Mouse (Mus musculus) gastrocnemius, postnatal 14 days (tissue): ENCODE results near the gene Foxi3. TPM values are rescaled to one million over a fixed set of nuclear protein-coding genes. Genes with fewer than 3 reads are reported as not detected.

Experiments used
- DNase-seq: peaks from one replicate; pipeline ENCODE4 v3.0.0; 2021; ENCODE audit warnings: mixed read lengths
- intact Hi-C: fragments of 180-260 bp; cut with DNase I; formaldehyde crosslinking; loops from one replicate; pipeline ENCODE4 v1.15.1; 2025; ENCODE audit warnings: low total_unique reads
- total RNA-seq, 2 experiments: library from RNA; stranded (reverse); gene quantifications; 2 replicates each; pipeline ENCODE4 v1.2.3; 2021

The Foxi3 gene
- total RNA-seq, 2 experiments from 2014 or later: not detected

GRCm38 (mm10) chr6:70981036-70981435, 24.7 kb downstream of the Foxi3 start:
- intact Hi-C loops: no loop called here
- no peak for DNase-seq

DNA sequence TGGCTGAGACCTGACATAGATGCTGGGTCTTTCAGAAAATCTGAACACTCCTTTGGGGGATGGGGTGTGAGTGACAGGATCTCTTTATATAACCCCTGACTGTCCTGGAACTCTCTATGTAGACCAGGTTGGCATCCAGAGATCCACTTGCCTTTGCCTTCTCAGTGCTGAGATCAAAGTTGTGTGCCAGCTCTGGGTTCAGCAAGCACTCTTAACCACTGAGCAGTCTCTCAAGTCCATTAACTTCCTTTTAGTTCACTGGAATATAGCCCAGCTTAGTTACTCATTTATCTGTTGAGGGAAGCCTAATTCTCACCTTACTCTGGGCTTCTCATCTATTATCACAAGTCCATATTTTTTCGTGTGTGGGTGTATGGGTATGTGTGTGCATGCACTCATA, 26.1 kb downstream of the Foxi3 start:
- intact Hi-C loops: no loop called here
- DNase-seq: no peak

DNA sequence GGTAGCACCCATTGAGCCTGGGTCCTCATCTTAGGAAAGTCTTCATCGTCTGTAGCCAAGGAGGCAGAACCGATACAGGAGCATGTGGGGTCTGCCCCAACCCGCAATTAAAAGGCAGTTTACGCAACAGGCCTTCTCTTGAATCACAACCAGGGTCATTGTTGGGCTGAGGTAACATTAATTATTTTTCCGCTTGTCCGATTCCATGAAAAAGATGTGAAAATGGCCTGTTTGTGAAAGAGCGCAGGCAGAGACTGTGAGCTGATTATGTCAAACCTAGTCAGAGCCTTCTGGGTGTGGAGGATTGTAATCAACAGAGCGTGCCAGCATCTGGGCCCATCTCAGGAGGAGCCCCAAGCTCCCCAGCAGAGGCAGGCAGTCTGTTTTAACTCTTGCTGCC, 30.4 kb downstream of the Foxi3 start:
- intact Hi-C loops: no loop called here
- DNase-seq: no peak

DNA sequence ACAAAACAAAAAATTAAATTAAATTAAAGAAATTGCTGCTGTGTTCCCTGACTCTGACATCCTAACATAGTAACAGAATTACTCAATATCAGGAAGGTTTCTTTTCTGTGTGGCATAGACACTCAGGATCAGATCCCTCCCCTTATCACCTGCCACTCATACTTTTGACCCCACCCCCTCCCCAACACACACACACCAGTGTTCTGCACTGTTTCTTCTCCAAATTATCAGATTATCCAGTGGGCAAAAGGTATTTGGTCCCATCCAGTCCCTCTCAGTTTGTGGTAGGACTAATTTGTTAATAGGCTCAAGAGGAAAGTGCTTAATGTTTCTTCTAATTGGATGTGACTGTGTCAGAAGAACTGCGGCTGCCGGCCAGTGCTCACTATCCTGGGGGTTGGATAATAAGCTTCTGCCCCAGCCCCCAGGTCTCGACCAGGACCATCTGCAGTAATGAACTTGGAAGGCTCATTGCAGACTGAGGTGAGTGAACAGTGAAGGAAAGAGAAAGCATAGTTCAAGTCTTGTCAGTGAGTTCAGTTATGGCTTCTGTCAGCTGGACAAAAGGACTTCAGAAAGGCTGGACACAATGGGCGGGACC, 39.9 kb downstream of the Foxi3 start:
- intact Hi-C loops: no loop called here
- DNase-seq: no peak

DNA sequence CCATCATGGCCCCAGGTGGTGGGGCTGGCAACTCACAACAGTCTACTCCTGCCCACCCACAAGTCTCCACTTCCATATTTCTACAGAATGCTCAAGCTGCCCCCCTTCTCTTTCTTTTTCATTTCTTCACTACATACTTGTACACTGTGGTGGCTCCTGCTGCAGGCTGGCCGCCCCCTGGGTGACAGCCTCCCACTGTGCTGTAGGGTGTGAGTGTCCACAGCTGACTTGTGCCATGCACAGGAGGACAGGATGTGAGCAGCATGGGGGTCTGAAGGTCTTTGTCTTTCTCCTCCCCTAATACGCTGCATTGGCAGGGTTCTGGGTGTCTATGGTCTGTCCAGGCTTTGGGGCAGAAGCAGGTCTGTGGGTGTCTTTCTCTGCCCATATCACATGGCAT, 46.3 kb downstream of the Foxi3 start:
- DNase-seq: no peak
- intact Hi-C loops: no loop called here

GRCm38 (mm10) chr6:71004161-71004560, 47.8 kb downstream of the Foxi3 start:
- intact Hi-C loops: no loop called here
- DNase-seq: no peak

Other genes starting within 250 kb of the Foxi3 start
- gene Rpia, start 164.3 kb upstream of the Foxi3 start, total RNA-seq: 1 to 10 TPM; 8.5 to 9.4 TPM
- 1 to 10 TPM; 7.0 to 9.5 TPM for gene Eif2ak3, start 112.0 kb upstream of the Foxi3 start, total RNA-seq
- gene Tex37, start 37.6 kb upstream of the Foxi3 start, total RNA-seq: not detected
- 1 to 10 TPM; 5.9 to 6.2 TPM for gene Thnsl2, start 187.9 kb downstream of the Foxi3 start, total RNA-seq
- not detected for gene Fabp1, start 243.3 kb downstream of the Foxi3 start, total RNA-seq